Mouse (Mus musculus): ENCODE measurements around the gene Fcer1g. TPM values are rescaled to one million over a fixed set of nuclear protein-coding genes. Genes with fewer than 3 reads are reported as not detected.

Fcer1g gene
- polyA plus RNA-seq (2014; fragmentation: Nextera tagmentation; extraction: Ambion mirVana), result 19.9 and 22.0 TPM in 2 replicates

GRCm38 (mm10) chr1:171234126-171234525 lies at the start of gene Fcer1g:
Gene Fcer1g, minus strand, starts transcription at chr1:171234365.
- Histone ChIP-seq H3K4me3 (ENCODE audit: low read depth, low read length) (no peak within 1 kb of the TSS), H3K9me3 (replicated peaks; ENCODE audit: control insufficient read depth, low read length) (no peaks in the 10 kb centered on the region), H3K36me3 (replicated peaks; ENCODE audit: control insufficient read depth, insufficient read depth, low read depth, low read length) (peaks cover 16% of the 10 kb centered on the region; the same call in 1 of the 2 replicates), H3K27me3 (ENCODE audit: control insufficient read depth, insufficient read depth, low read length) (no peaks in the 10 kb centered on the region), H3K27ac (replicated peaks; ENCODE audit: low read depth, low read length) (no peak within 1 kb of the TSS), H3K4me2 (ENCODE audit: low read depth, low read length) (no peak within 1 kb of the TSS), H3K9ac (replicated peaks; ENCODE audit: low read length) (no peak within 1 kb of the TSS), H3K4me1 (ENCODE audit: control insufficient read depth, insufficient read depth, low read length) (no peaks in the 10 kb centered on the region)
- no peak for ATAC-seq (replicated peaks; ENCODE audit: insufficient number of reproducible peaks, low FRiP score, low TSS enrichment, low read depth)
- WGBS, result 91% methylated on average over 14 of the region's 14 CpGs
- no peak for DNase-seq (ENCODE audit: low spot score)

GRCm38 (mm10) chr1:171283188-171284160 lies 49.3 kb upstream of the Fcer1g start:
- no peaks in the 10 kb centered on the region for H3K27me3 ChIP-seq (ENCODE audit: control insufficient read depth, insufficient read depth, low read length)
- no peak overlapping the region for H3K27ac ChIP-seq (replicated peaks; ENCODE audit: low read depth, low read length)
- H3K36me3 ChIP-seq (replicated peaks; ENCODE audit: control insufficient read depth, insufficient read depth, low read depth, low read length), result no peaks in the 10 kb centered on the region
- H3K9me3 ChIP-seq (replicated peaks; ENCODE audit: control insufficient read depth, low read length), result no peaks in the 10 kb centered on the region
- 93% methylated on average over 18 of the region's 18 CpGs for WGBS
- DNase-seq (ENCODE audit: low spot score), result no peak
- no peak for ATAC-seq (replicated peaks; ENCODE audit: insufficient number of reproducible peaks, low FRiP score, low TSS enrichment, low read depth)
- H3K4me3 ChIP-seq (ENCODE audit: low read depth, low read length), result no peak overlapping the region
- H3K4me1 ChIP-seq (ENCODE audit: control insufficient read depth, insufficient read depth, low read length), result peaks cover 6% of the 10 kb centered on the region; the same call in 1 of the 2 replicates
- no peak overlapping the region for H3K4me2 ChIP-seq (ENCODE audit: low read depth, low read length)
- no peak overlapping the region for H3K9ac ChIP-seq (replicated peaks; ENCODE audit: low read length)

- H3K4me1 ChIP-seq (ENCODE audit: control insufficient read depth, insufficient read depth, low read length), result peaks cover 6% of the 10 kb centered on the region; the same call in 1 of the 2 replicates
- no peak overlapping the region for H3K9ac ChIP-seq (replicated peaks; ENCODE audit: low read length)
- H3K9me3 ChIP-seq (replicated peaks; ENCODE audit: control insufficient read depth, low read length), result no peaks in the 10 kb centered on the region
- H3K4me3 ChIP-seq (ENCODE audit: low read depth, low read length), result peak overlapping the region; percentile 47; the same call in 1 of the 2 replicates
- H3K27ac ChIP-seq (replicated peaks; ENCODE audit: low read depth, low read length), result no peak overlapping the region
- 82% methylated on average over 18 of the region's 18 CpGs for WGBS
- H3K36me3 ChIP-seq (replicated peaks; ENCODE audit: control insufficient read depth, insufficient read depth, low read depth, low read length), result no peaks in the 10 kb centered on the region
- H3K4me2 ChIP-seq (ENCODE audit: low read depth, low read length), result no peak overlapping the region; the same call in 1 of the 2 replicates
- ATAC-seq (replicated peaks; ENCODE audit: insufficient number of reproducible peaks, low FRiP score, low TSS enrichment, low read depth) (no peak), DNase-seq (ENCODE audit: low spot score) (no peak)
- H3K27me3 ChIP-seq (ENCODE audit: control insufficient read depth, insufficient read depth, low read length), result no peaks in the 10 kb centered on the region
Observed at GRCm38 (mm10) chr1:171282086-171282805, 48.1 kb upstream of the Fcer1g start.

GRCm38 (mm10) chr1:171281528-171281923 lies 47.4 kb upstream of the Fcer1g start:
- Histone ChIP-seq H3K36me3 (replicated peaks; ENCODE audit: control insufficient read depth, insufficient read depth, low read depth, low read length) (no peaks in the 10 kb centered on the region; the same call in 1 of the 2 replicates), H3K9me3 (replicated peaks; ENCODE audit: control insufficient read depth, low read length) (no peaks in the 10 kb centered on the region), H3K4me3 (ENCODE audit: low read depth, low read length) (peak overlapping the region; percentile 47), H3K4me1 (ENCODE audit: control insufficient read depth, insufficient read depth, low read length) (peaks cover 6% of the 10 kb centered on the region; the same call in 1 of the 2 replicates), H3K27ac (replicated peaks; ENCODE audit: low read depth, low read length) (peak overlapping the region; percentile 81), H3K9ac (replicated peaks; ENCODE audit: low read length) (peak overlapping the region; percentile 64), H3K4me2 (ENCODE audit: low read depth, low read length) (peak overlapping the region; percentile 72), H3K27me3 (ENCODE audit: control insufficient read depth, insufficient read depth, low read length) (no peaks in the 10 kb centered on the region)
- 1% methylated on average over 10 of the region's 10 CpGs for WGBS
- peak; percentile 12 for ATAC-seq (replicated peaks; ENCODE audit: insufficient number of reproducible peaks, low FRiP score, low TSS enrichment, low read depth)
- peak; percentile 82 for DNase-seq (ENCODE audit: low spot score)

- WGBS, result under 1% methylated on average over 26 of the region's 26 CpGs
- DNase-seq (ENCODE audit: low spot score) (peak; percentile 97), ATAC-seq (replicated peaks; ENCODE audit: insufficient number of reproducible peaks, low FRiP score, low TSS enrichment, low read depth) (peak; percentile 97)
- H3K27me3 ChIP-seq (ENCODE audit: control insufficient read depth, insufficient read depth, low read length), result no peaks in the 10 kb centered on the region
- H3K36me3 ChIP-seq (replicated peaks; ENCODE audit: control insufficient read depth, insufficient read depth, low read depth, low read length), result no peaks in the 10 kb centered on the region; the same call in none of the 2 replicates
- peak within 1 kb of the TSS; percentile 70 for H3K4me3 ChIP-seq (ENCODE audit: low read depth, low read length)
- peak within 1 kb of the TSS; percentile 78 for H3K9ac ChIP-seq (replicated peaks; ENCODE audit: low read length)
- H3K4me2 ChIP-seq (ENCODE audit: low read depth, low read length), result peak within 1 kb of the TSS; percentile 78
- peak within 1 kb of the TSS; percentile 81 for H3K27ac ChIP-seq (replicated peaks; ENCODE audit: low read depth, low read length)
- H3K9me3 ChIP-seq (replicated peaks; ENCODE audit: control insufficient read depth, low read length), result no peaks in the 10 kb centered on the region
- peaks cover 6% of the 10 kb centered on the region; the same call in 1 of the 2 replicates for H3K4me1 ChIP-seq (ENCODE audit: control insufficient read depth, insufficient read depth, low read length)
Observed at GRCm38 (mm10) chr1:171280916-171281527, 46.9 kb upstream of the Fcer1g start, which contains the start of gene Ppox. Gene Ppox, minus strand, starts transcription at chr1:171281186.

GRCm38 (mm10) chr1:171280250-171280915 lies 46.2 kb upstream of the Fcer1g start:
- no peaks in the 10 kb centered on the region for H3K9me3 ChIP-seq (replicated peaks; ENCODE audit: control insufficient read depth, low read length)
- ATAC-seq (replicated peaks; ENCODE audit: insufficient number of reproducible peaks, low FRiP score, low TSS enrichment, low read depth), result peak; percentile 2
- peaks cover 6% of the 10 kb centered on the region; the same call in 1 of the 2 replicates for H3K4me1 ChIP-seq (ENCODE audit: control insufficient read depth, insufficient read depth, low read length)
- H3K4me3 ChIP-seq (ENCODE audit: low read depth, low read length), result peak overlapping the region; percentile 70
- DNase-seq (ENCODE audit: low spot score), result peak; percentile 12
- H3K4me2 ChIP-seq (ENCODE audit: low read depth, low read length), result peak overlapping the region; percentile 78
- no peaks in the 10 kb centered on the region for H3K27me3 ChIP-seq (ENCODE audit: control insufficient read depth, insufficient read depth, low read length)
- 2% methylated on average over 25 of the region's 25 CpGs for WGBS
- H3K36me3 ChIP-seq (replicated peaks; ENCODE audit: control insufficient read depth, insufficient read depth, low read depth, low read length), result peaks cover 3% of the 10 kb centered on the region
- peak overlapping the region; percentile 78 for H3K9ac ChIP-seq (replicated peaks; ENCODE audit: low read length)
- no peak overlapping the region for H3K27ac ChIP-seq (replicated peaks; ENCODE audit: low read depth, low read length)

- Histone ChIP-seq H3K9me3 (replicated peaks; ENCODE audit: control insufficient read depth, low read length) (no peaks in the 10 kb centered on the region), H3K9ac (replicated peaks; ENCODE audit: low read length) (peak overlapping the region; percentile 78), H3K36me3 (replicated peaks; ENCODE audit: control insufficient read depth, insufficient read depth, low read depth, low read length) (peaks cover 6% of the 10 kb centered on the region), H3K27me3 (ENCODE audit: control insufficient read depth, insufficient read depth, low read length) (no peaks in the 10 kb centered on the region), H3K4me2 (ENCODE audit: low read depth, low read length) (peak overlapping the region; percentile 78), H3K27ac (replicated peaks; ENCODE audit: low read depth, low read length) (no peak overlapping the region), H3K4me3 (ENCODE audit: low read depth, low read length) (peak overlapping the region; percentile 70), H3K4me1 (ENCODE audit: control insufficient read depth, insufficient read depth, low read length) (peaks cover 6% of the 10 kb centered on the region; the same call in 1 of the 2 replicates)
- WGBS, result 55% methylated on average over 5 of the region's 5 CpGs
- DNase-seq (ENCODE audit: low spot score) (no peak), ATAC-seq (replicated peaks; ENCODE audit: insufficient number of reproducible peaks, low FRiP score, low TSS enrichment, low read depth) (no peak)
Observed at GRCm38 (mm10) chr1:171279721-171280120, 45.6 kb upstream of the Fcer1g start.
